ENCODE assay signal across 9 mouse cellular contexts in the genomic region with DNA sequence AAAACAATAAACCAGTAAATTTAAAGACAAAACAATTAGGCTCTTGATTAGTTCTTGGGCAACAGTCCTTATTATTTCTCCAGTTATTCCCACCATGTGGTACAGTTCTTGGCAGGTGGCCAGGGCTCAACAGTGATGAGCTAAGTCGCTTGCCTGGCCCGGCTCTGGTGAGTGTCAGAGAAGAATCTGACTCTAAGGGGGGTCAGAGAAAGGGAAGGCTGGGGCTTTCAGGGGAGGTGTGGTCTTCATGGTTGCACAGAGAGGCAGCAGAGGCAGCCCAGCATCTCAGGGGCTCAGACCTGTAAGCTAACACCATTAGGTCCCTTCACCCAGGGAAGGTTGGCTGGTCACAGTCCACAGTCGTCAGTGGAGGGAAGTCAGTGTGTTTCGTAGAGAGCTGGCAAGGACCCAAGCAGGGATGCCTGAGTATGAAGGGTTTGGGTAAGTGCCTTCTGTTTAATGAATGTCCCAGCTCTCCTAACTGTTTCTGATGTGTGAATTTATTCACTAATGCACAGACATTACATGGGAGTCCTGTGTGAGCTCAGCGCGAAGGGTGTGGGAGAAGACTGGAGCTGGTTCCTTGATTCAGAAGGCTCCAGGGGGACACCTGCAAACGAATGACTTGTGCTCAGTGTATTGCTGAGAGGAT. TPM values are rescaled to one million over a fixed set of nuclear protein-coding genes. Genes with fewer than 3 reads are reported as not detected.
DNase-seq lines count a peak whose midpoint lies in the region; ATAC-seq and TF ChIP-seq lines count a peak whose summit lies in the region.
"Had no signal": no experiment of that assay in that cellular context is flagged by ENCODE, and none has a peak within 500 bp of the region (broad histone marks: within the 10 kb centered on the region; RNA-seq: fewer than 3 reads in every experiment).

No protein-coding gene starts in this region.

- no peak for TF ChIP-seq POLR2A in lung, adult 2 months (IDR thresholded peaks at IDR 0.05; ENCODE audit: borderline replicate concordance, extremely low read depth, low read depth, low read length)

- WGBS in embryonic facial prominence, embryonic 12.5 days, result 54% methylated on average over 7 of the region's 7 CpGs
- WGBS in embryonic facial prominence, embryonic 10.5 days, result 69% methylated on average over 7 of the region's 7 CpGs
- WGBS in lung, postnatal 0 days, result 36% methylated on average over 7 of the region's 7 CpGs
- 32% methylated on average over 7 of the region's 7 CpGs for WGBS in lung, adult 2 months
- WGBS in forebrain, embryonic 13.5 days, result 30% methylated on average over 7 of the region's 7 CpGs
- 47% methylated on average over 7 of the region's 7 CpGs for WGBS in midbrain, postnatal 0 days

- no peak for TF ChIP-seq EP300 in lung, postnatal 0 days (IDR thresholded peaks at IDR 0.05)

- H3K4me1 ChIP-seq in embryonic facial prominence, embryonic 12.5 days, result peaks cover 23% of the 10 kb centered on the region
- peaks cover 19% of the 10 kb centered on the region for H3K4me1 ChIP-seq in embryonic facial prominence, embryonic 10.5 days
- no peaks in the 10 kb centered on the region for H3K4me1 ChIP-seq in lung, postnatal 0 days (ENCODE audit: insufficient read depth, low read depth, low read length)
- H3K4me1 ChIP-seq in lung, adult 2 months (ENCODE audit: control insufficient read depth, insufficient read depth, low read length), result no peaks in the 10 kb centered on the region
- H3K4me1 ChIP-seq in forebrain, embryonic 13.5 days, result peaks cover 25% of the 10 kb centered on the region
- H3K4me1 ChIP-seq in midbrain, postnatal 0 days (ENCODE audit: insufficient read depth, low read length), result peaks cover 4% of the 10 kb centered on the region; the same call in 1 of the 2 replicates

- no peaks in the 10 kb centered on the region for H3K27me3 ChIP-seq in embryonic facial prominence, embryonic 12.5 days
- H3K27me3 ChIP-seq in embryonic facial prominence, embryonic 10.5 days (replicated peaks; ENCODE audit: low read depth, poor library complexity, severe bottlenecking), result no peaks in the 10 kb centered on the region; the same call in none of the 2 replicates
- no peaks in the 10 kb centered on the region for H3K27me3 ChIP-seq in lung, postnatal 0 days (replicated peaks; ENCODE audit: insufficient read depth, low read length)
- H3K27me3 ChIP-seq in forebrain, embryonic 13.5 days, result no peaks in the 10 kb centered on the region
- no peaks in the 10 kb centered on the region for H3K27me3 ChIP-seq in midbrain, postnatal 0 days (ENCODE audit: insufficient read depth, low read length)

- no peak overlapping the region for H3K4me2 ChIP-seq in embryonic facial prominence, embryonic 12.5 days (replicated peaks)
- H3K4me2 ChIP-seq in lung, postnatal 0 days (replicated peaks; ENCODE audit: low read depth, low read length), result no peak overlapping the region
- H3K4me2 ChIP-seq in forebrain, embryonic 13.5 days, result peak overlapping the region; percentile 25
- no peak overlapping the region for H3K4me2 ChIP-seq in midbrain, postnatal 0 days (ENCODE audit: low read depth, low read length, poor library complexity, severe bottlenecking)

- no peak for DNase-seq in embryonic facial prominence, embryonic 10.5 days (ENCODE audit: low spot score)
- DNase-seq in lung, postnatal 0 days (ENCODE audit: low spot score), result peak; percentile 28
- DNase-seq in lung, adult 2 months, result no peak
- DNase-seq in midbrain, postnatal 0 days (ENCODE audit: low spot score), result peak; percentile 80
- no peak for DNase-seq in T-cell, adult 2 months (ENCODE audit: low spot score)
- DNase-seq: thymus, postnatal 25 days had no signal

- 0 out of 2 replicates have a peak, but pooled peaks have one; percentile 30 for ATAC-seq in embryonic facial prominence, embryonic 12.5 days (ENCODE audit: insufficient number of reproducible peaks, insufficient read depth, low FRiP score, low TSS enrichment)
- ATAC-seq in lung, postnatal 0 days, result peak; percentile 26; the same call in 1 of the 2 replicates
- ATAC-seq in forebrain, embryonic 13.5 days, result peak; percentile 80
- ATAC-seq in midbrain, postnatal 0 days (ENCODE audit: low FRiP score), result no peak
- no peak for ATAC-seq in CD4-positive, CD25-positive, alpha-beta regulatory T cell, adult 4 months

- H3K9me3 ChIP-seq in embryonic facial prominence, embryonic 12.5 days, result no peaks in the 10 kb centered on the region
- H3K9me3 ChIP-seq in embryonic facial prominence, embryonic 10.5 days, result no peaks in the 10 kb centered on the region
- H3K9me3 ChIP-seq in lung, postnatal 0 days (ENCODE audit: low read length), result no peaks in the 10 kb centered on the region
- no peaks in the 10 kb centered on the region for H3K9me3 ChIP-seq in forebrain, embryonic 13.5 days (replicated peaks)
- H3K9me3 ChIP-seq in midbrain, postnatal 0 days (ENCODE audit: low read length), result no peaks in the 10 kb centered on the region

- no peak overlapping the region for H3K4me3 ChIP-seq in embryonic facial prominence, embryonic 12.5 days
- H3K4me3 ChIP-seq in embryonic facial prominence, embryonic 10.5 days, result no peak overlapping the region
- no peak overlapping the region for H3K4me3 ChIP-seq in lung, postnatal 0 days (ENCODE audit: low read depth, low read length)
- no peak overlapping the region for H3K4me3 ChIP-seq in lung, adult 2 months (replicated peaks; ENCODE audit: extremely low read depth, low read depth, low read length)
- no peak overlapping the region for H3K4me3 ChIP-seq in forebrain, embryonic 13.5 days
- H3K4me3 ChIP-seq in midbrain, postnatal 0 days (ENCODE audit: low read depth, low read length), result no peak overlapping the region

- H3K27ac ChIP-seq in embryonic facial prominence, embryonic 12.5 days, result no peak overlapping the region
- no peak overlapping the region for H3K27ac ChIP-seq in embryonic facial prominence, embryonic 10.5 days (replicated peaks)
- no peak overlapping the region for H3K27ac ChIP-seq in lung, postnatal 0 days (ENCODE audit: low read length)
- peak overlapping the region; percentile 61 for H3K27ac ChIP-seq in forebrain, embryonic 13.5 days
- no peak overlapping the region for H3K27ac ChIP-seq in midbrain, postnatal 0 days (ENCODE audit: low read depth, low read length)

- H3K9ac ChIP-seq in embryonic facial prominence, embryonic 12.5 days, result no peak overlapping the region
- no peak overlapping the region for H3K9ac ChIP-seq in lung, postnatal 0 days (replicated peaks; ENCODE audit: low read depth)
- H3K9ac ChIP-seq in forebrain, embryonic 13.5 days, result no peak overlapping the region
- no peak overlapping the region for H3K9ac ChIP-seq in midbrain, postnatal 0 days (replicated peaks; ENCODE audit: low read length, poor library complexity, severe bottlenecking)

- no peaks in the 10 kb centered on the region for H3K36me3 ChIP-seq in embryonic facial prominence, embryonic 12.5 days
- no peaks in the 10 kb centered on the region for H3K36me3 ChIP-seq in embryonic facial prominence, embryonic 10.5 days (replicated peaks)
- no peaks in the 10 kb centered on the region for H3K36me3 ChIP-seq in lung, postnatal 0 days (ENCODE audit: insufficient read depth, low read length)
- H3K36me3 ChIP-seq in forebrain, embryonic 13.5 days (ENCODE audit: poor library complexity, severe bottlenecking), result no peaks in the 10 kb centered on the region
- no peaks in the 10 kb centered on the region for H3K36me3 ChIP-seq in midbrain, postnatal 0 days (ENCODE audit: insufficient read depth, low read length)

- TF ChIP-seq CTCF in lung, postnatal 0 days (IDR thresholded peaks at IDR 0.05), result no peak
- TF ChIP-seq CTCF in lung, adult 2 months (IDR thresholded peaks at IDR 0.05; ENCODE audit: insufficient read depth, low read length), result no peak
- TF ChIP-seq CTCF in midbrain, postnatal 0 days (IDR thresholded peaks at IDR 0.05), result no peak

RNA-seq across cellular contexts. Expression of gene Cdh13, which starts 12.7 kb away (rescaled TPM):
- polyA plus RNA-seq in embryonic facial prominence, embryonic 12.5 days (2016; fragmentation: Nextera tagmentation; extraction: Ambion mirVana), result 9.6 and 10.6 TPM in 2 replicates
- polyA plus RNA-seq in embryonic facial prominence, embryonic 10.5 days (2016; fragmentation: Nextera tagmentation; extraction: Ambion mirVana), result 2.2 and 2.4 TPM in 2 replicates
- polyA plus RNA-seq in lung, postnatal 0 days (2015; fragmentation: Nextera tagmentation; extraction: Ambion mirVana), result 8.6 and 9.6 TPM in 2 replicates
- polyA plus RNA-seq in lung, adult 2 months (2012; rRNA removed), result 30.2 and 44.3 TPM in 2 replicates
- 36.1 and 49.5 TPM in 2 replicates for polyA plus RNA-seq in forebrain, embryonic 13.5 days (2015; fragmentation: Nextera tagmentation; extraction: Ambion mirVana)
- 183 and 199 TPM in 2 replicates for total RNA-seq in midbrain, postnatal 0 days (2014; rRNA removed)
- 192 and 203 TPM in 2 replicates for polyA plus RNA-seq in midbrain, postnatal 0 days (2015; fragmentation: Nextera tagmentation; extraction: Ambion mirVana)
- under 1 TPM; 0.25 to 0.31 TPM for polyA plus RNA-seq in CD4-positive, CD25-positive, alpha-beta regulatory T cell, adult 4 months (2017; shearing (Covaris generic))

Comparison
In these comparisons a context has a peak if more than half of its experiments do, and no peak if none do; other contexts are left out.
1. DNase-seq: peak in lung, postnatal 0 days (single experiment) and midbrain, postnatal 0 days (single experiment); none in embryonic facial prominence, embryonic 10.5 days (single experiment), lung, adult 2 months (single experiment) and T-cell, adult 2 months (single experiment).
2. ATAC-seq: peak in embryonic facial prominence, embryonic 12.5 days (single experiment), lung, postnatal 0 days (single experiment) and forebrain, embryonic 13.5 days (single experiment); none in midbrain, postnatal 0 days (single experiment) and CD4-positive, CD25-positive, alpha-beta regulatory T cell, adult 4 months (single experiment).